Mouse (Mus musculus): Measurements from ENCODE around the gene Cenpb.

Cenpb gene

GRCm38 (mm10) chr2:131166172-131166571 lies 13.7 kb downstream of the Cenpb start:
- no peak for DNase-seq (ENCODE audit: low spot score)

- DNase-seq (ENCODE audit: low spot score) = no peak
Observed at GRCm38 (mm10) chr2:131163924-131164323, 15.9 kb downstream of the Cenpb start.

GRCm38 (mm10) chr2:131160671-131161111 lies 19.2 kb downstream of the Cenpb start:
- DNase-seq (ENCODE audit: low spot score) = no peak

- peak; percentile 99 for DNase-seq (ENCODE audit: low spot score)
Observed at GRCm38 (mm10) chr2:131159938-131160581, 19.8 kb downstream of the Cenpb start, which contains the start of gene 1700037H04Rik. Gene 1700037H04Rik (minus strand): TSS chr2:131160081.

GRCm38 (mm10) chr2:131159491-131159910 lies 20.4 kb downstream of the Cenpb start:
- no peak for DNase-seq (ENCODE audit: low spot score)

- no peak for DNase-seq (ENCODE audit: low spot score)
Observed at GRCm38 (mm10) chr2:131156987-131157386, 22.9 kb downstream of the Cenpb start.

- no peak for DNase-seq (ENCODE audit: low spot score)
Observed at GRCm38 (mm10) chr2:131154036-131154435, 25.8 kb downstream of the Cenpb start.

GRCm38 (mm10) chr2:131152166-131152730 lies 27.6 kb downstream of the Cenpb start:
- no peak for DNase-seq (ENCODE audit: low spot score)

- DNase-seq (ENCODE audit: low spot score) = no peak
Observed at GRCm38 (mm10) chr2:131149254-131149578, 30.7 kb downstream of the Cenpb start.

- no peak for DNase-seq (ENCODE audit: low spot score)
Observed at GRCm38 (mm10) chr2:131148353-131149253, 31.3 kb downstream of the Cenpb start.

GRCm38 (mm10) chr2:131147043-131147365 lies 32.9 kb downstream of the Cenpb start:
- no peak for DNase-seq (ENCODE audit: low spot score)

GRCm38 (mm10) chr2:131146193-131147042 lies 33.4 kb downstream of the Cenpb start:
- DNase-seq (ENCODE audit: low spot score) = no peak

- no peak for DNase-seq (ENCODE audit: low spot score)
Observed at GRCm38 (mm10) chr2:131145536-131145935, 34.3 kb downstream of the Cenpb start.

- no peak for DNase-seq (ENCODE audit: low spot score)
Observed at GRCm38 (mm10) chr2:131145121-131145520, 34.7 kb downstream of the Cenpb start.

- no peak for DNase-seq (ENCODE audit: low spot score)
Observed at GRCm38 (mm10) chr2:131143007-131143780, 36.7 kb downstream of the Cenpb start.

GRCm38 (mm10) chr2:131142592-131142991 lies 37.3 kb downstream of the Cenpb start:
- DNase-seq (ENCODE audit: low spot score) = peak; percentile 75

- no peak for DNase-seq (ENCODE audit: low spot score)
Observed at GRCm38 (mm10) chr2:131141336-131141986, 38.4 kb downstream of the Cenpb start.

- DNase-seq (ENCODE audit: low spot score) = no peak
Observed at GRCm38 (mm10) chr2:131140533-131140905, 39.3 kb downstream of the Cenpb start.

GRCm38 (mm10) chr2:131139886-131140532 lies 39.9 kb downstream of the Cenpb start:
- DNase-seq (ENCODE audit: low spot score) = no peak

GRCm38 (mm10) chr2:131139287-131139686 lies 40.6 kb downstream of the Cenpb start:
- DNase-seq (ENCODE audit: low spot score) = no peak

Data from retina, embryonic 14.5 days (tissue).